Mouse (Mus musculus): ENCODE data around the gene Dennd1a.

Gene Dennd1a

GRCm38 (mm10) chr2:38048996-38049395, 238.2 kb downstream of the Dennd1a start:
- no peak for DNase-seq (ENCODE audit: low spot score)

GRCm38 (mm10) chr2:38045286-38045685, 241.9 kb downstream of the Dennd1a start:
- DNase-seq (ENCODE audit: low spot score), result no peak

- no peak for DNase-seq (ENCODE audit: low spot score)
Observed at GRCm38 (mm10) chr2:38040845-38041244, 246.3 kb downstream of the Dennd1a start.

- DNase-seq (ENCODE audit: low spot score), result no peak
Observed at GRCm38 (mm10) chr2:38039621-38040020, 247.6 kb downstream of the Dennd1a start.

- no peak for DNase-seq (ENCODE audit: low spot score)
Observed at GRCm38 (mm10) chr2:38028317-38028716, 258.9 kb downstream of the Dennd1a start.

- DNase-seq (ENCODE audit: low spot score), result no peak
Observed at GRCm38 (mm10) chr2:38025615-38026014, 261.6 kb downstream of the Dennd1a start.

- DNase-seq (ENCODE audit: low spot score), result no peak
Observed at GRCm38 (mm10) chr2:38023741-38024130, 263.5 kb downstream of the Dennd1a start.

GRCm38 (mm10) chr2:38023054-38023740, 264.0 kb downstream of the Dennd1a start:
- DNase-seq (ENCODE audit: low spot score), result no peak

GRCm38 (mm10) chr2:38021166-38021565, 266.0 kb downstream of the Dennd1a start:
- no peak for DNase-seq (ENCODE audit: low spot score)

- no peak for DNase-seq (ENCODE audit: low spot score)
Observed at GRCm38 (mm10) chr2:38014702-38015101, 272.5 kb downstream of the Dennd1a start.

- DNase-seq (ENCODE audit: low spot score), result peak; percentile 73
Observed at GRCm38 (mm10) chr2:38013839-38014365, 273.3 kb downstream of the Dennd1a start.

GRCm38 (mm10) chr2:38007238-38007637, 280.0 kb downstream of the Dennd1a start:
- no peak for DNase-seq (ENCODE audit: low spot score)

- DNase-seq (ENCODE audit: low spot score), result no peak
Observed at GRCm38 (mm10) chr2:38003183-38003680, 284.0 kb downstream of the Dennd1a start.

- no peak for DNase-seq (ENCODE audit: low spot score)
Observed at GRCm38 (mm10) chr2:38001004-38001403, 286.2 kb downstream of the Dennd1a start.

- DNase-seq (ENCODE audit: low spot score), result no peak
Observed at GRCm38 (mm10) chr2:37997966-37998365, 289.2 kb downstream of the Dennd1a start.

GRCm38 (mm10) chr2:37989091-37989490, 298.1 kb downstream of the Dennd1a start:
- DNase-seq (ENCODE audit: low spot score), result no peak

- no peak for DNase-seq (ENCODE audit: low spot score)
Observed at GRCm38 (mm10) chr2:37988301-37988700, 298.9 kb downstream of the Dennd1a start.

GRCm38 (mm10) chr2:37985690-37986222, 301.4 kb downstream of the Dennd1a start:
- no peak for DNase-seq (ENCODE audit: low spot score)

- no peak for DNase-seq (ENCODE audit: low spot score)
Observed at GRCm38 (mm10) chr2:37982714-37983113, 304.5 kb downstream of the Dennd1a start.

- DNase-seq (ENCODE audit: low spot score), result no peak
Observed at GRCm38 (mm10) chr2:37981562-37982403, 305.4 kb downstream of the Dennd1a start.

- no peak for DNase-seq (ENCODE audit: low spot score)
Observed at GRCm38 (mm10) chr2:37974201-37974600, 313.0 kb downstream of the Dennd1a start.

GRCm38 (mm10) chr2:37972621-37973020, 314.6 kb downstream of the Dennd1a start:
- DNase-seq (ENCODE audit: low spot score), result no peak

- no peak for DNase-seq (ENCODE audit: low spot score)
Observed at GRCm38 (mm10) chr2:37971726-37972125, 315.5 kb downstream of the Dennd1a start.
